Mouse (Mus musculus) adrenal gland, postnatal 25 days (tissue): ENCODE data around the gene Cyp2b9. TPM values are rescaled to one million over a fixed set of nuclear protein-coding genes. Genes with fewer than 3 reads are reported as not detected.
"Not testable (repeated sequence)": the region's sequence is repeated elsewhere in the genome, so short reads cannot be mapped to it uniquely, and the experiment has no call there.

Experiments
- DNase-seq: peaks from one replicate; pipeline ENCODE4 v3.0.0; 2021; ENCODE audit warnings: mixed read lengths
- long read RNA-seq: library from polyadenylated mRNA; stranded (forward); transcript quantifications from one replicate; pipeline ENCODE4 v2.0.0, GENCODE M21; 2021
- total RNA-seq: library from RNA; stranded (reverse); gene quantifications from 2 replicates; pipeline ENCODE4 v1.2.3, GENCODE M21; 2021

Gene Cyp2b9
- total RNA-seq: 1.5 TPM in 1 of 2 replicates, not detected in the other
- long read RNA-seq, partial matches to known transcripts: 0 of 2 reads
- long read RNA-seq, other reads (novel, unspliced or antisense): 1 of 2 reads

GRCm38 (mm10) chr7:26173111-26173510 is at the start of gene Cyp2b9:
Cyp2b9 (plus strand) TSS chr7:26173411.
- not testable (repeated sequence) for DNase-seq

GRCm38 (mm10) chr7:26139623-26140022 is 33.6 kb upstream of the Cyp2b9 start:
- not testable (repeated sequence) for DNase-seq

GRCm38 (mm10) chr7:26143657-26144056 is 29.6 kb upstream of the Cyp2b9 start:
- DNase-seq: not testable (repeated sequence)

- DNase-seq: not testable (repeated sequence)
Measured at GRCm38 (mm10) chr7:26168765-26169536, 4.3 kb upstream of the Cyp2b9 start.

- DNase-seq: no peak
Measured at GRCm38 (mm10) chr7:26201083-26201482, 27.9 kb downstream of the Cyp2b9 start.

- not testable (repeated sequence) for DNase-seq
Measured at GRCm38 (mm10) chr7:26260034-26260433, 86.8 kb downstream of the Cyp2b9 start, which contains the start of gene Vmn1r184. Vmn1r184 (plus strand) TSS chr7:26260334.

Other genes with a start within 250 kb of the Cyp2b9 start
- 0.15 and 0.48 TPM in 2 replicates for gene Cyp2b13, start 111.9 kb upstream of the Cyp2b9 start, total RNA-seq
- gene Vmn1r184, start 86.9 kb downstream of the Cyp2b9 start, total RNA-seq: not detected in 2 replicates
- gene Cyp2a4, start 133.8 kb downstream of the Cyp2b9 start, total RNA-seq: 4.4 TPM in 1 of 2 replicates, not detected in the other
- gene Nlrp9c, start 230.3 kb downstream of the Cyp2b9 start, total RNA-seq: not detected in 2 replicates